Mouse (Mus musculus): ENCODE data around the gene Hadhb. TPM values are rescaled to one million over a fixed set of nuclear protein-coding genes. Genes with fewer than 3 reads are reported as not detected.

The Hadhb gene
- 61.4 and 74.9 TPM in 2 replicates for total RNA-seq (2014; fragmentation: Nextera tagmentation)
- 108 and 112 TPM in 2 replicates for total RNA-seq (2017)
- polyA plus RNA-seq (2012) = 16.3 and 51.3 TPM in 2 replicates

- DNase-seq (ENCODE audit: low spot score) (peak; percentile 75), ATAC-seq (ENCODE audit: extremely low read depth, insufficient number of reproducible peaks, low FRiP score, poor library complexity, severe bottlenecking) (peak; percentile 54)
- H3K4me1 ChIP-seq (ENCODE audit: insufficient read depth, low read depth, low read length) = peaks cover 18% of the 10 kb centered on the region
- no peaks in the 10 kb centered on the region for H3K27me3 ChIP-seq (ENCODE audit: insufficient read depth, low read length)
- H3K4me3 ChIP-seq (ENCODE audit: low read depth, low read length) = peak within 1 kb of the TSS; percentile 93
- H3K36me3 ChIP-seq (replicated peaks) = peaks cover 25% of the 10 kb centered on the region
- no peak for TF ChIP-seq CTCF (IDR thresholded peaks at IDR 0.05; ENCODE audit: low read depth, low read length)
- no peak for TF ChIP-seq GATA1 (IDR thresholded peaks at IDR 0.05; ENCODE audit: borderline replicate concordance, low read length)
- TF ChIP-seq TAL1 (conservative IDR thresholded peaks at IDR 0.05; ENCODE audit: low read depth, low read length) = no peak
- no peak for TF ChIP-seq POLR2AphosphoS5 (IDR thresholded peaks at IDR 0.05; ENCODE audit: insufficient replicate concordance, low read depth, low read length)
- no peak for TF ChIP-seq GATA2 (IDR thresholded peaks at IDR 0.05; ENCODE audit: borderline replicate concordance, low read depth, low read length)
- H3K9me3 ChIP-seq (replicated peaks) = no peaks in the 10 kb centered on the region
These were observed at the start of gene Hadhb, which contains the start of gene Hadha for GRCm38 (mm10) chr5:30154474-30155394. Hadhb (plus strand) TSS chr5:30155248. Hadha (minus strand) TSS chr5:30155162.

DNA sequence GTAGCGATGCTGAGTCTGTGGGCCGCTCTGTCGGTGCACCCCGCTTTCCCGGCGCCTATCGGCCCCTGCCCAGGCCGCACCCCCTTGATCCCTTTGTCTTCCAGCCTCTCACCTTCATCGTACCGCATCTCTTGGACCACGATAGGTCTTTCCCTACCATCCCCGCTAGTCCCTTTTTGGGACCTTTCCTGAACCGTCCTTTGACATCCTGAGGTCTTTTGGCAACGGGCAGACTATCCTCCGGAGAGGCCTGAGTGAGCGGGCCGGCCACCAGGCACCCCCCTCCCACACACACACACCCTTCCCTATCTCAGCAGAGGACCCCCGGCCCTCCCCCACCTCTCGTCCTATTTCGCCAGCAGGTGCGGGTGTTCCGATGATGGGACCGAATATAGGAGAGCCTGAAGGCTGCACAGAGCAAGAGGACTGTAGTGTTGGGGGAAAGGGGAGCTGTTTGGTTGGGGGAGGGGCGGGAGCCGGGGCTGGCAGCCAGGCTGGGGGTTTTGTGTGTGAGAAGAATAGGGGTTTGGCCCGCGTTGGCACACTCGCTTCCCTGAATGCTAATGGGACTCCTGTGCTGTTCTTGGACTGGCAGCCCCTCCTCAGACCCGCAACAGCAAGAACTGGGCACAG lies 49.3 kb upstream of the Hadhb start, which contains the start of gene 3110082J24Rik:
TSS of gene 3110082J24Rik (minus strand) at position 419 of the 633 bp plus-strand sequence.
- Histone ChIP-seq H3K27me3 (ENCODE audit: insufficient read depth, low read length) (peaks cover 48% of the 10 kb centered on the region), H3K4me3 (ENCODE audit: low read depth, low read length) (no peak within 1 kb of the TSS), H3K36me3 (replicated peaks) (no peaks in the 10 kb centered on the region), H3K4me1 (ENCODE audit: insufficient read depth, low read depth, low read length) (no peaks in the 10 kb centered on the region), H3K9me3 (replicated peaks) (peaks cover 20% of the 10 kb centered on the region)
- DNase-seq (ENCODE audit: low spot score) = no peak
- ATAC-seq (ENCODE audit: extremely low read depth, insufficient number of reproducible peaks, low FRiP score, poor library complexity, severe bottlenecking) = no peak
- TF ChIP-seq TAL1 (conservative IDR thresholded peaks at IDR 0.05; ENCODE audit: low read depth, low read length) (no peak), GATA1 (IDR thresholded peaks at IDR 0.05; ENCODE audit: borderline replicate concordance, low read length) (no peak), POLR2AphosphoS5 (IDR thresholded peaks at IDR 0.05; ENCODE audit: insufficient replicate concordance, low read depth, low read length) (no peak), CTCF (IDR thresholded peaks at IDR 0.05; ENCODE audit: low read depth, low read length) (no peak), GATA2 (IDR thresholded peaks at IDR 0.05; ENCODE audit: borderline replicate concordance, low read depth, low read length) (no peak)

GRCm38 (mm10) chr5:30106756-30107155 lies 48.3 kb upstream of the Hadhb start:
- no peak for TF ChIP-seq TAL1 (conservative IDR thresholded peaks at IDR 0.05; ENCODE audit: low read depth, low read length)
- TF ChIP-seq CTCF (IDR thresholded peaks at IDR 0.05; ENCODE audit: low read depth, low read length) = no peak
- no peak for TF ChIP-seq GATA1 (IDR thresholded peaks at IDR 0.05; ENCODE audit: borderline replicate concordance, low read length)
- TF ChIP-seq POLR2AphosphoS5 (IDR thresholded peaks at IDR 0.05; ENCODE audit: insufficient replicate concordance, low read depth, low read length) = no peak
- no peak for TF ChIP-seq GATA2 (IDR thresholded peaks at IDR 0.05; ENCODE audit: borderline replicate concordance, low read depth, low read length)
- Histone ChIP-seq H3K4me1 (ENCODE audit: insufficient read depth, low read depth, low read length) (no peaks in the 10 kb centered on the region), H3K36me3 (replicated peaks) (no peaks in the 10 kb centered on the region), H3K4me3 (ENCODE audit: low read depth, low read length) (no peak overlapping the region), H3K27me3 (ENCODE audit: insufficient read depth, low read length) (peaks cover 54% of the 10 kb centered on the region), H3K9me3 (replicated peaks) (peaks cover 11% of the 10 kb centered on the region)
- ATAC-seq (ENCODE audit: extremely low read depth, insufficient number of reproducible peaks, low FRiP score, poor library complexity, severe bottlenecking) (no peak), DNase-seq (ENCODE audit: low spot score) (no peak)

DNA sequence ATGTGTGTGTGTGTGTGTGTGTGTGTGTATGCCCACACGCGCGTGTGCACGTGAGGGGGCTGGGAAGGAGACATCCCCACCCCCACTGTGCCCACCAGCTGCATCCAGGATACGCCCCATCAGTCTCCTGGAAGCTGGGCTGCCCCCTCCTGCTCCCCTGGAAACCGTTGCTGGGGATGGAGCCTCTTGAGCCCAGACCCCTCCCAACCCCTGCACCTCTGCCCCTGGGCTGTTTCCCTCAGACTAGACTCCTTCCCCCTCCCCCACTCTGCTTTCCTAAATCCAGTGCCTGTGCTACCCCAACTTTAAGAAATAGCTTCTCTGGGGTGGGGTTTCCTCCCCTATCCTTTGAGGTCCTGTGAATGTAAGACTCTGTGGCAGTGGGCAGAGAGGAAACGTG lies 47.9 kb upstream of the Hadhb start:
- DNase-seq (ENCODE audit: low spot score) (no peak), ATAC-seq (ENCODE audit: extremely low read depth, insufficient number of reproducible peaks, low FRiP score, poor library complexity, severe bottlenecking) (no peak)
- H3K36me3 ChIP-seq (replicated peaks) = no peaks in the 10 kb centered on the region
- no peak overlapping the region for H3K4me3 ChIP-seq (ENCODE audit: low read depth, low read length)
- TF ChIP-seq TAL1 (conservative IDR thresholded peaks at IDR 0.05; ENCODE audit: low read depth, low read length) (no peak), GATA1 (IDR thresholded peaks at IDR 0.05; ENCODE audit: borderline replicate concordance, low read length) (no peak), CTCF (IDR thresholded peaks at IDR 0.05; ENCODE audit: low read depth, low read length) (no peak), POLR2AphosphoS5 (IDR thresholded peaks at IDR 0.05; ENCODE audit: insufficient replicate concordance, low read depth, low read length) (no peak), GATA2 (IDR thresholded peaks at IDR 0.05; ENCODE audit: borderline replicate concordance, low read depth, low read length) (no peak)
- H3K4me1 ChIP-seq (ENCODE audit: insufficient read depth, low read depth, low read length) = no peaks in the 10 kb centered on the region
- peaks cover 6% of the 10 kb centered on the region for H3K9me3 ChIP-seq (replicated peaks)
- H3K27me3 ChIP-seq (ENCODE audit: insufficient read depth, low read length) = peaks cover 54% of the 10 kb centered on the region

GRCm38 (mm10) chr5:30107611-30108041 lies 47.4 kb upstream of the Hadhb start:
- Histone ChIP-seq H3K9me3 (replicated peaks) (peaks cover 2% of the 10 kb centered on the region; the same call in 1 of the 2 replicates), H3K27me3 (ENCODE audit: insufficient read depth, low read length) (peaks cover 54% of the 10 kb centered on the region), H3K4me1 (ENCODE audit: insufficient read depth, low read depth, low read length) (no peaks in the 10 kb centered on the region), H3K36me3 (replicated peaks) (no peaks in the 10 kb centered on the region), H3K4me3 (ENCODE audit: low read depth, low read length) (no peak overlapping the region)
- DNase-seq (ENCODE audit: low spot score) (no peak), ATAC-seq (ENCODE audit: extremely low read depth, insufficient number of reproducible peaks, low FRiP score, poor library complexity, severe bottlenecking) (no peak)
- TF ChIP-seq POLR2AphosphoS5 (IDR thresholded peaks at IDR 0.05; ENCODE audit: insufficient replicate concordance, low read depth, low read length) (no peak), TAL1 (conservative IDR thresholded peaks at IDR 0.05; ENCODE audit: low read depth, low read length) (no peak), GATA2 (IDR thresholded peaks at IDR 0.05; ENCODE audit: borderline replicate concordance, low read depth, low read length) (no peak), GATA1 (IDR thresholded peaks at IDR 0.05; ENCODE audit: borderline replicate concordance, low read length) (no peak), CTCF (IDR thresholded peaks at IDR 0.05; ENCODE audit: low read depth, low read length) (no peak)

All from G1E (cell line).